Mouse (Mus musculus) forebrain, embryonic 13.5 days (tissue): ENCODE measurements at regions not wholly inside any gene's neighbourhood (a gene's known extent, or its start where the extent isn't known, plus 50 kb on each side); places are given as distances from the start of the nearest gene placed in this dataset.

Experiments
- ATAC-seq: fragments of 200-750 bp; cut with Nextera tagmentation; 2 replicates; pipeline ENCODE4 v1.8.0; 2017
- H3K27ac ChIP-seq: fragments of 300-500 bp; sonication (generic); 2 replicates; pipeline ENCODE4 v1.5.1; 2015; ENCODE audit warnings: inconsistent platforms, mild to moderate bottlenecking, moderate library complexity
- H3K27me3 ChIP-seq: fragments of 300-500 bp; sonication (generic); 2 replicates; pipeline ENCODE4 v1.6.1; 2015; ENCODE audit warnings: mild to moderate bottlenecking, inconsistent platforms
- H3K36me3 ChIP-seq: fragments of 300-500 bp; sonication (generic); 2 replicates; pipeline ENCODE4 v1.6.1; 2015; ENCODE audit warnings: mild to moderate bottlenecking, inconsistent platforms; ENCODE audit not compliant: poor library complexity, severe bottlenecking
- H3K4me1 ChIP-seq: fragments of 300-500 bp; sonication (generic); 2 replicates; pipeline ENCODE4 v1.6.1; 2015; ENCODE audit warnings: inconsistent platforms
- H3K4me2 ChIP-seq: fragments of 300-500 bp; sonication (generic); 2 replicates; pipeline ENCODE4 v1.6.1; 2015; ENCODE audit warnings: inconsistent platforms, mild to moderate bottlenecking, moderate library complexity
- H3K4me3 ChIP-seq: fragments of 300-500 bp; sonication (generic); 2 replicates; pipeline ENCODE4 v1.5.1; 2015; ENCODE audit warnings: mild to moderate bottlenecking, inconsistent platforms
- H3K9ac ChIP-seq: fragments of 300-500 bp; sonication (generic); 2 replicates; pipeline ENCODE4 v1.6.1; 2015; ENCODE audit warnings: mild to moderate bottlenecking, inconsistent platforms
- H3K9me3 ChIP-seq: fragments of 300-500 bp; sonication (generic); replicated peaks from 2 replicates; pipeline ENCODE4 v1.6.1; 2016; ENCODE audit warnings: inconsistent platforms
- WGBS: fragments of 180-500 bp; shearing (Covaris S2); methylation state at CpG from one replicate; pipeline ENCODE4 v1.1.7; 2015; 5-methylcytosine and 5-hydroxymethylcytosine counted together

- peak overlapping the region; percentile 46 for H3K4me2 ChIP-seq
- peak overlapping the region; percentile 13; the same call in 1 of the 2 replicates for H3K4me3 ChIP-seq
- 0 out of 2 replicates have a peak, but pooled peaks cover 4% of the 10 kb centered on the region for H3K4me1 ChIP-seq
- peak; percentile 83 for ATAC-seq
- H3K27ac ChIP-seq: no peak overlapping the region
- peaks cover 5% of the 10 kb centered on the region; the same call in 1 of the 2 replicates for H3K27me3 ChIP-seq
- 32% methylated on average over 14 of the region's 14 CpGs for WGBS
- no peaks in the 10 kb centered on the region for H3K36me3 ChIP-seq
- peak overlapping the region; percentile 21; the same call in 1 of the 2 replicates for H3K9ac ChIP-seq
- H3K9me3 ChIP-seq: no peaks in the 10 kb centered on the region
Measured at GRCm38 (mm10) chr3:29812480-29813240, 730.8 kb downstream of the Egfem1 start.

- no peaks in the 10 kb centered on the region for H3K36me3 ChIP-seq
- no peak overlapping the region for H3K4me3 ChIP-seq
- H3K27ac ChIP-seq: no peak overlapping the region
- ATAC-seq: no peak
- no peak overlapping the region for H3K9ac ChIP-seq
- H3K27me3 ChIP-seq: no peaks in the 10 kb centered on the region
- WGBS: 86% methylated on average over 2 of the region's 2 CpGs
- no peaks in the 10 kb centered on the region for H3K9me3 ChIP-seq
- no peaks in the 10 kb centered on the region for H3K4me1 ChIP-seq
- H3K4me2 ChIP-seq: no peak overlapping the region
Measured at GRCm38 (mm10) chr3:29806046-29806445, 724.2 kb downstream of the Egfem1 start.

GRCm38 (mm10) chr3:29803456-29803855, 721.6 kb downstream of the Egfem1 start:
- Histone ChIP-seq H3K9me3 (no peaks in the 10 kb centered on the region), H3K4me3 (no peak overlapping the region), H3K9ac (no peak overlapping the region), H3K27me3 (no peaks in the 10 kb centered on the region), H3K4me2 (no peak overlapping the region), H3K27ac (no peak overlapping the region), H3K36me3 (no peaks in the 10 kb centered on the region), H3K4me1 (no peaks in the 10 kb centered on the region)
- no peak for ATAC-seq
- 60% methylated on average over 5 of the region's 5 CpGs for WGBS

GRCm38 (mm10) chr3:29801081-29801480, 719.3 kb downstream of the Egfem1 start:
- H3K4me3 ChIP-seq: no peak overlapping the region
- H3K9me3 ChIP-seq: no peaks in the 10 kb centered on the region
- no peaks in the 10 kb centered on the region for H3K36me3 ChIP-seq
- H3K27ac ChIP-seq: no peak overlapping the region
- H3K4me1 ChIP-seq: no peaks in the 10 kb centered on the region
- H3K9ac ChIP-seq: no peak overlapping the region
- H3K4me2 ChIP-seq: no peak overlapping the region
- no peak; the same call in 1 of the 2 replicates for ATAC-seq
- no peaks in the 10 kb centered on the region for H3K27me3 ChIP-seq
- 61% methylated on average over 3 of the region's 3 CpGs for WGBS

- no peak for ATAC-seq
- WGBS: 81% methylated on average over 3 of the region's 3 CpGs
- Histone ChIP-seq H3K9me3 (no peaks in the 10 kb centered on the region), H3K4me2 (no peak overlapping the region), H3K36me3 (no peaks in the 10 kb centered on the region), H3K27ac (no peak overlapping the region), H3K27me3 (no peaks in the 10 kb centered on the region), H3K9ac (no peak overlapping the region), H3K4me1 (no peaks in the 10 kb centered on the region), H3K4me3 (no peak overlapping the region)
Measured at GRCm38 (mm10) chr3:29774365-29774764, 692.5 kb downstream of the Egfem1 start.

GRCm38 (mm10) chr3:29771194-29771593, 689.4 kb downstream of the Egfem1 start:
- Histone ChIP-seq H3K36me3 (no peaks in the 10 kb centered on the region), H3K4me2 (no peak overlapping the region), H3K27ac (no peak overlapping the region), H3K27me3 (no peaks in the 10 kb centered on the region), H3K4me3 (no peak overlapping the region), H3K4me1 (no peaks in the 10 kb centered on the region), H3K9ac (no peak overlapping the region), H3K9me3 (no peaks in the 10 kb centered on the region)
- no peak for ATAC-seq
- 94% methylated on average over 1 of the region's 1 CpGs for WGBS

- ATAC-seq: no peak
- H3K36me3 ChIP-seq: no peaks in the 10 kb centered on the region
- no peak overlapping the region for H3K27ac ChIP-seq
- H3K27me3 ChIP-seq: no peaks in the 10 kb centered on the region
- WGBS: 81% methylated on average over 5 of the region's 5 CpGs
- no peaks in the 10 kb centered on the region for H3K4me1 ChIP-seq
- H3K9me3 ChIP-seq: no peaks in the 10 kb centered on the region
- no peak overlapping the region for H3K4me3 ChIP-seq
- H3K4me2 ChIP-seq: no peak overlapping the region
- H3K9ac ChIP-seq: no peak overlapping the region
Measured at GRCm38 (mm10) chr3:29768592-29768991, 686.8 kb downstream of the Egfem1 start.

- H3K4me3 ChIP-seq: no peak overlapping the region
- no peaks in the 10 kb centered on the region for H3K27me3 ChIP-seq
- no peaks in the 10 kb centered on the region for H3K36me3 ChIP-seq
- H3K9me3 ChIP-seq: no peaks in the 10 kb centered on the region
- no peak overlapping the region for H3K4me2 ChIP-seq
- 94% methylated on average over 3 of the region's 3 CpGs for WGBS
- no peaks in the 10 kb centered on the region for H3K4me1 ChIP-seq
- no peak overlapping the region for H3K9ac ChIP-seq
- ATAC-seq: no peak
- H3K27ac ChIP-seq: no peak overlapping the region
Measured at GRCm38 (mm10) chr3:29764021-29764420, 682.2 kb downstream of the Egfem1 start.

GRCm38 (mm10) chr3:29757821-29758494, 676.1 kb downstream of the Egfem1 start:
- Histone ChIP-seq H3K27ac (no peak overlapping the region), H3K9me3 (no peaks in the 10 kb centered on the region), H3K9ac (no peak overlapping the region), H3K36me3 (no peaks in the 10 kb centered on the region), H3K27me3 (no peaks in the 10 kb centered on the region), H3K4me3 (no peak overlapping the region), H3K4me1 (no peaks in the 10 kb centered on the region), H3K4me2 (no peak overlapping the region)
- ATAC-seq: no peak
- WGBS: 51% methylated on average over 8 of the region's 8 CpGs
